Mouse (Mus musculus) heart, embryonic 10.5 days (tissue): ENCODE measurements at regions not wholly inside any gene's neighbourhood (a gene's known extent, or its start where the extent isn't known, plus 50 kb on each side); places are given as distances from the start of the nearest gene placed in this dataset.
"Not testable (repeated sequence)": the region's sequence is repeated elsewhere in the genome, so short reads cannot be mapped to it uniquely, and the experiment has no call there.

Experiments used
- DNase-seq: peaks from one replicate; pipeline ENCODE4 v3.0.0-alpha.2; 2017; ENCODE audit warnings: low spot score
- H3K27ac ChIP-seq: fragments of 300-500 bp; sonication (generic); 2 replicates; pipeline ENCODE4 v1.5.1; 2016; ENCODE audit warnings: mild to moderate bottlenecking
- H3K27me3 ChIP-seq: fragments of 300-500 bp; sonication (generic); 2 replicates; pipeline ENCODE4 v1.6.1; 2016; ENCODE audit warnings: mild to moderate bottlenecking; ENCODE audit not compliant: poor library complexity, insufficient read depth, severe bottlenecking
- H3K36me3 ChIP-seq: fragments of 300-500 bp; sonication (generic); 2 replicates; pipeline ENCODE4 v1.6.1; 2016; ENCODE audit warnings: mild to moderate bottlenecking, moderate library complexity
- H3K4me1 ChIP-seq: fragments of 300-500 bp; sonication (generic); 2 replicates; pipeline ENCODE4 v1.6.1; 2016; ENCODE audit warnings: mild to moderate bottlenecking
- H3K4me3 ChIP-seq: fragments of 300-500 bp; sonication (generic); 2 replicates; pipeline ENCODE4 v1.5.1; 2016; ENCODE audit warnings: mild to moderate bottlenecking, moderate library complexity
- H3K9me3 ChIP-seq: fragments of 300-500 bp; sonication (generic); 2 replicates; pipeline ENCODE4 v1.6.1; 2016; ENCODE audit warnings: mild to moderate bottlenecking, moderate library complexity
- WGBS: fragments of 180-500 bp; shearing (Covaris S2); methylation state at CpG from one replicate; pipeline ENCODE4 v1.1.7; 2016; 5-methylcytosine and 5-hydroxymethylcytosine counted together

- H3K36me3 ChIP-seq = no peaks in the 10 kb centered on the region
- DNase-seq = no peak
- H3K4me1 ChIP-seq = peaks cover 5% of the 10 kb centered on the region; the same call in 1 of the 2 replicates
- H3K27ac ChIP-seq = no peak overlapping the region
- WGBS = 81% methylated on average over 7 of the region's 7 CpGs
- H3K27me3 ChIP-seq = no peaks in the 10 kb centered on the region
- H3K9me3 ChIP-seq = no peaks in the 10 kb centered on the region
- no peak overlapping the region for H3K4me3 ChIP-seq
Measured at GRCm38 (mm10) chr7:73688451-73688850, 51.7 kb upstream of the Fam174b start.

DNA sequence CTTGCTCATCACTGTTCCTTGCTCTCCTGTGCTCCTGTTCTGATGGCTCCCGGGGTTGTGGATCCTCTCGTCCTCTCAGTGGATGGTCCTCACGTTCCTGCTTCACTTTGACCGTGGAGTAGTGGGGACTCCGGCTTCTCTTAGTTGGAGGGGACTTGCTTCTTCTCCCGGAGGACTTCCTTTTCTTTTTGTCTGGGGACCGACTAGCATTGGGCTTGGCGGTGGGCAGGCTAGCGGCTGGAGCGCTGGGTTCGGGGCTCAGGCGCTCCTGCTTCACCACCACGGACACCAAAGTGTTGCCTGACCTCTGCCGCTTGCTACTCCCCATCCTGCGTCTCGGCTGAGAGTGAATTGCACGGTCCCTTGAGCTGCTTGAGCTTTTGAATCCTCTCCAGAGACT is 53.9 kb upstream of the Fam174b start:
- H3K27ac ChIP-seq, H3K4me1 ChIP-seq, DNase-seq, H3K27me3 ChIP-seq, H3K36me3 ChIP-seq, H3K9me3 ChIP-seq, H3K4me3 ChIP-seq: not testable (repeated sequence)
- WGBS = 87% methylated on average over 16 of the region's 17 CpGs

DNA sequence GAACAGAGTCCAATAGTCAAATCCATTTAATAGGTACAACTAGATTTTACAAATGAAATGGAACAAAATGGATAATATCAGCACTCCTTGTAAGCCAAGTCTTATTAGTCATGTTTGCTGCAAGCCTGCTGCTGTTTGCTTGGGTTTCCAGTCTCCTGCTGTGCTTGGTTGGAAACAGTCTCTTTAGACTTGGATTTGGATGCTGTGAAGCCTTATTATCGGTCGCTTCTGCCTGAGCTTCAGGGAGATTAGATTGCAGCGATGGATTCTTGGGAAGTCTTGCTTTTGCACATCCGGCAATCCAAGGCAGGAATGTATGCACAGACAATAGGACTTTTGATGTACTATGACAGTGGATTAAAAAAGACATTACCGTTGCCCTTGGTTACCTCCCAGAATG is 57.3 kb upstream of the Fam174b start:
- no peak overlapping the region for H3K27ac ChIP-seq
- no peaks in the 10 kb centered on the region for H3K9me3 ChIP-seq
- DNase-seq = no peak
- H3K36me3 ChIP-seq = no peaks in the 10 kb centered on the region
- no peaks in the 10 kb centered on the region for H3K27me3 ChIP-seq
- H3K4me3 ChIP-seq = no peak overlapping the region
- 72% methylated on average over 5 of the region's 5 CpGs for WGBS
- no peaks in the 10 kb centered on the region for H3K4me1 ChIP-seq

- no peaks in the 10 kb centered on the region for H3K9me3 ChIP-seq
- DNase-seq = no peak
- H3K27me3 ChIP-seq = 0 out of 2 replicates have a peak, but pooled peaks cover 4% of the 10 kb centered on the region
- no peak overlapping the region for H3K4me3 ChIP-seq
- no peaks in the 10 kb centered on the region for H3K36me3 ChIP-seq
- no peak overlapping the region for H3K27ac ChIP-seq
- H3K4me1 ChIP-seq = no peaks in the 10 kb centered on the region
- WGBS = 59% methylated on average over 4 of the region's 4 CpGs
Measured at GRCm38 (mm10) chr7:73670598-73670997, 69.5 kb upstream of the Fam174b start.

DNA sequence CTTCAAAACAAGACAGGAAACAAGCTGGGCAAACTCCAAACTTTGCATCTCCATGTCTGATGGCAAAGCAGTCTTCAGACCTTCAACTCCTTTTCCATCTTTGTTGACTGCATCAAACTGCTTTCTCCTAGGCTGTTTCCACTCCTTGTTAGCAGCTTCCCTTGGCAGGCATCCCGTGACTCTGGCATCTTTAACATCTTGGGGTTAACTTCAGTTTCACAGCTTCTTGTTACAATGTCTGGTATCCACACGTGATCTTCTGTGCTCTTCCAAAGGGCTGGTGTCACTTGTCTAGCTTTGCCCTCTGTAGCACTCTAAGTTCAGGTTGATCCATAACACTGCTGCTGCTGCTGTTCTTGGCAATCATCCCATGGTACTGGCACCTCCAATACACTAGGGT is 71.3 kb upstream of the Fam174b start:
- H3K9me3 ChIP-seq = no peaks in the 10 kb centered on the region
- H3K27me3 ChIP-seq = 0 out of 2 replicates have a peak, but pooled peaks cover 4% of the 10 kb centered on the region
- H3K4me3 ChIP-seq = no peak overlapping the region
- 61% methylated on average over 2 of the region's 2 CpGs for WGBS
- no peak for DNase-seq
- no peaks in the 10 kb centered on the region for H3K36me3 ChIP-seq
- H3K27ac ChIP-seq = no peak overlapping the region
- H3K4me1 ChIP-seq = no peaks in the 10 kb centered on the region

GRCm38 (mm10) chr7:73666921-73667675 is 73.0 kb upstream of the Fam174b start:
- 67% methylated on average over 14 of the region's 14 CpGs for WGBS
- Histone ChIP-seq H3K9me3 (no peaks in the 10 kb centered on the region), H3K4me1 (no peaks in the 10 kb centered on the region), H3K36me3 (no peaks in the 10 kb centered on the region), H3K27ac (no peak overlapping the region), H3K27me3 (0 out of 2 replicates have a peak, but pooled peaks cover 4% of the 10 kb centered on the region), H3K4me3 (no peak overlapping the region)
- no peak for DNase-seq

DNA sequence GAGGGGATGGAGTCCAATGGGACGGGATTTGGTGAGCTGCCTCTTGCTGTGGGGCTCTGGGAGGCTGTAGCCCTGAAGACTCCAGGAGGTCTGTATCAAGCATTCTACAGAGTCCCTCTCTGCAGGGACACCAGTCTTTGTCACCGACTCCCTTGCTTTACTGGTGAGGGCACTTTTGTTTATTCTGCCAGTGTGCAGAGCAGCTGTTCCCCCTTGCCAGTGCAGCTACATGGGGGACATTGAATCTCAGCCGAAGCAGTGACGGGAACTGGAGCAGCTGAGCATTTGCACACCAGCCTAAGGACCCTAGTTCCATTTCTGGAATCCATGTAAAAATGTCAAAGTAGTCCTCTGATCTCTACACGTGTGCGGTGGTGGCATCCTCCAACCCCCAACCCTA is 75.1 kb upstream of the Fam174b start:
- Histone ChIP-seq H3K4me3 (no peak overlapping the region), H3K4me1 (no peaks in the 10 kb centered on the region), H3K36me3 (no peaks in the 10 kb centered on the region), H3K9me3 (no peaks in the 10 kb centered on the region), H3K27me3 (0 out of 2 replicates have a peak, but pooled peaks cover 4% of the 10 kb centered on the region), H3K27ac (no peak overlapping the region)
- WGBS = 68% methylated on average over 6 of the region's 6 CpGs
- no peak for DNase-seq

DNA sequence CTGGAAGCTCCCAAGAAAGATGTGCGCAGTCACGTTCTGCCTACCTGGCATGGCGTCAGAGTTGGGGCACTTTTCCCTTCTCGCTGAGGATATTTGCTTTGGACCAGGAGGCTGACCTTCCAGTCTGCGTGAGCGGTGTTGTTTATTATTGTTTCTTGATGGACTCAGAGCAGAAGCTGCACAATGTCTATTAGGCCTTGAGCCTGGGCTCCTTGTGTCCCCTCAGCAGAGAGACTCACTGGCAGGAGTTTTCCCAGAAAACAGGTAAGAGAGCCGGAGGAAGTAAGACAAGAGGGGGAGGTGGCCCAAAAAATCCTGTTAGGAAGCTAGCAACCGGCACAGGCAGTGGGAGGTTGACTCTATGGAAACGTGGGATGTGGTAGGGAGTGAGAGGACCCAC is 77.6 kb upstream of the Fam174b start:
- DNase-seq = no peak
- WGBS = 72% methylated on average over 9 of the region's 9 CpGs
- no peaks in the 10 kb centered on the region for H3K36me3 ChIP-seq
- peaks cover 2% of the 10 kb centered on the region; the same call in 1 of the 2 replicates for H3K4me1 ChIP-seq
- H3K27me3 ChIP-seq = no peaks in the 10 kb centered on the region
- no peak overlapping the region for H3K4me3 ChIP-seq
- no peaks in the 10 kb centered on the region for H3K9me3 ChIP-seq
- H3K27ac ChIP-seq = no peak overlapping the region

- Histone ChIP-seq H3K4me1 (peaks cover 5% of the 10 kb centered on the region; the same call in 1 of the 2 replicates), H3K4me3 (no peak overlapping the region), H3K36me3 (no peaks in the 10 kb centered on the region), H3K9me3 (no peaks in the 10 kb centered on the region), H3K27me3 (no peaks in the 10 kb centered on the region), H3K27ac (no peak overlapping the region)
- WGBS = 91% methylated on average over 3 of the region's 3 CpGs
- DNase-seq = no peak
Measured at GRCm38 (mm10) chr7:73661901-73662300, 78.2 kb upstream of the Fam174b start.

DNA sequence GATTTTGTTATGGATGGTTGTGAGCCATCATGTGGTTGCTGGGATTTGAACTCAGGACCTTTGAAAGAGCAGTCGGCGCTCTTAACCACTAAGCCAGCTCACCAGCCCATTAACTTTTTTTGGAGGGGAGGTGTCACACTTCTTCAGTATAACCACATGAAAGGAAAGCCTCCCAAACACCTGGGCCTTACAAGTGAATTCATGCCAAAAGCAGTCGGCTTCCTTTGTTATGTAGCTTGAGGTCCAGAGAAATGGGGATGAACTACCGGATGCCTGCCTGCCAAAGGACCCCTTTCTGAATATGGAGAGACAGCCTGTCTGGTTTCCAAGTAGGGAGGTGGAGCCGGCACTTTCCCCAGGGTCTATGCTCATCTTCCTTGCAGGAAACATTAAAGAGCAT is 80.6 kb upstream of the Fam174b start:
- Histone ChIP-seq H3K27me3 (0 out of 2 replicates have a peak, but pooled peaks cover 6% of the 10 kb centered on the region), H3K36me3 (no peaks in the 10 kb centered on the region), H3K4me1 (peaks cover 5% of the 10 kb centered on the region; the same call in 1 of the 2 replicates), H3K9me3 (no peaks in the 10 kb centered on the region), H3K27ac (no peak overlapping the region), H3K4me3 (no peak overlapping the region)
- DNase-seq = no peak
- WGBS = 80% methylated on average over 5 of the region's 5 CpGs

DNA sequence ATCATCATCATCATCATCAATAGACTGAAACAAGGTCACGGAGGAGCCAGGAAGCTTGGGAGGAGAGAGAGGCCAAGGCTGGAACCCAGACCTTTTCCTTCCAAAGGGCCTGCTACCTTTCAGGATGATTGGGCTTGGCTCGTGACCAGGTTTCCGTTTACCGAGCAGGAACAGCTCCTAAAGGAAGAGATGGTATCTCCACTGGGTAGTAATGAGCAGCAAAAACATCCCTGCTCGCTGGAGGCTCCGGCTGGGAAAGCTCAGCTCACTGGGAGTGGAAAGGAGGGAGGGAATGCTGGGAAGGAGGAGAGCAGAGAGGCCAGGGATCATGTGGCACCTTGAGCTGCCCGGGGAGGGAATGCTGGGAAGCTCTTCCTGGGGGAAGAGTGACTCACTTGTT is 82.8 kb upstream of the Fam174b start:
- 45% methylated on average over 7 of the region's 7 CpGs for WGBS

DNA sequence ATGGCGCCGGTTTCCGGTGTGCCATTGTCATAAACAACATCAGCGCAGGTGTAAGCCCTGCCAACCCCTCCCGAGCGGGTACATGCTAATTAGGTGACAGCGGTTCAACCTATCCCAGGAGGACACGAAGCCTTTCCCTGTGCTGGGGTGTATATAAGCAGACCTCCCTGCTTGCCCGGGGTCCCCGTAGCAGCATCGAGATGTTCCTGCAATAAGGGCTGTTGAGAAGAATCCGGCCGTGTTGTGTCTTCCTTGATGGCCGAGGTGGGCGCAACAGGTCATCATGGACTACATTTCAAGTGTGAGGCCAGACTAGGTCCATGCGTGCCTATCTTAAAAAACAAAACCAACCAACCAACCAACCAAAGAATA is 83.7 kb upstream of the Fam174b start:
- not testable (repeated sequence) for H3K4me1 ChIP-seq, H3K4me3 ChIP-seq, H3K27ac ChIP-seq, DNase-seq, H3K9me3 ChIP-seq, H3K36me3 ChIP-seq, H3K27me3 ChIP-seq
- WGBS = 91% methylated on average over 16 of the region's 16 CpGs

More for the DNA sequence above, 82.8 kb upstream of the Fam174b start:
- Histone ChIP-seq H3K9me3 (no peaks in the 10 kb centered on the region), H3K27me3 (0 out of 2 replicates have a peak, but pooled peaks cover 8% of the 10 kb centered on the region), H3K36me3 (no peaks in the 10 kb centered on the region), H3K4me1 (peaks cover 5% of the 10 kb centered on the region; the same call in 1 of the 2 replicates), H3K27ac (no peak overlapping the region), H3K4me3 (no peak overlapping the region)
- DNase-seq = no peak

DNA sequence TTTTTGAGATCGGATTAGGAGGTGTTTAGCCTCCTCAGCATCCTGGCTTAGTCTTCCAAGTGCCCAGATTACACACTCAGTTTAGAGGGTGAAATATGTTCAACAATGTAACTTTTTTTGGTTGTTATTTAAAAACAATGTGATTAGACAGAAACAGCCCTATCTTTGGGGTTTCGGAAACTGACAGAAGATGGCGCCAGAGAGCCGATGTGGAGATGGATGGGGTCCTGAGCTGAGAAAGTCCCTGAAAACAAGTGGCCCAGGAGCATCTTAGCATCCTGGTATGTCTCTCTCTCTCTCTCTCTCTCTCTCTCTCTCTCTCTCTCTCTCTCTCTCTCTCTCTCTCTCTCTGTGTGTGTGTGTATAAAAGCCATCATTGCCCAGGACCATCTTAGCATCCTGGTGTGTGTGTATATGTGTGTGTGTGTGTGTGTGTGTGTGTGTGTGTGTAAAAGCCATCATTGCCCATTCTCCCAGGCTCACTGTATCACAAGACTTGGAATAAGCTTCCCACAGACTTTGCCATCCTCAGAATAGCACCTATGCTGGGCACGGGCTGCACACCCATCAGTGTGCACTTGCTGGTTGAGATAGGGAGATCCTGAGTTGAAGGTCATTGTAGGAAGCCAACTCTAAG is 84.2 kb upstream of the Fam174b start:
- Histone ChIP-seq H3K4me3 (no peak overlapping the region), H3K36me3 (no peaks in the 10 kb centered on the region), H3K27ac (no peak overlapping the region), H3K4me1 (peaks cover 5% of the 10 kb centered on the region; the same call in 1 of the 2 replicates), H3K27me3 (0 out of 2 replicates have a peak, but pooled peaks cover 8% of the 10 kb centered on the region), H3K9me3 (no peaks in the 10 kb centered on the region)
- 21% methylated on average over 5 of the region's 5 CpGs for WGBS
- no peak for DNase-seq
